9 mouse cellular contexts compared by ENCODE assay signal in the genomic region with DNA sequence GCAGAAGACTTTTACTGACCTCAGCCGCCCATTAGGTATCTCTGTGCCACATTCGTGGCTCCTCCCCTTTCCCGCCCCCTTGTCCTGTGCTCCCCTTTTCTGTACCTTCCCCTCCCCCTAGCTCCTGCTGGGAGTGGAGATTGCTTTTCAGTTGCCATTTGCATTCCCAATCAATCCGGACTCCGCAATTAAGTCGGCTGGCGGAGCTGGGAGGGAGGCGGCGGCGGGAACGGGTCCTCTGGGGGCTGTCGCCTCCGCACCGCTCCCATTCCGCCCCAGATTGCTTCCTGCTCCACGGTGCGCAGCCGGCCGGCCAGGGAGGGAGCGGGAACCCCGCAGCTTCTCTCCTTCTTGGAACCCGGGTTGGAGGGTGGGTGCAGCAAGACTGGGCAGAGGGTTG. TPM values are rescaled to one million over a fixed set of nuclear protein-coding genes. Genes with fewer than 3 reads are reported as not detected.
DNase-seq lines count a peak whose midpoint lies in the region; ATAC-seq and TF ChIP-seq lines count a peak whose summit lies in the region.
"Had no signal": no experiment of that assay in that cellular context is flagged by ENCODE, and none has a peak within 500 bp of the region (broad histone marks: within the 10 kb centered on the region; RNA-seq: fewer than 3 reads in every experiment).

No protein-coding gene starts in this region.

- H3K9me3 ChIP-seq in ES-Bruce4 (replicated peaks; ENCODE audit: control insufficient read depth, insufficient read depth, low read length, poor library complexity, severe bottlenecking): no peaks in the 10 kb centered on the region
- no peaks in the 10 kb centered on the region for H3K9me3 ChIP-seq in hindbrain, embryonic 16.5 days (ENCODE audit: control insufficient read depth, low read length)
- H3K9me3 ChIP-seq in liver, embryonic 13.5 days (replicated peaks): no peaks in the 10 kb centered on the region

- 0 out of 2 replicates have a peak, but pooled peaks have one; percentile 16 for ATAC-seq in hindbrain, embryonic 16.5 days
- ATAC-seq in liver, embryonic 13.5 days (ENCODE audit: low read depth): no peak

- DNase-seq in brain, adult 2 months (ENCODE audit: low read depth, low spot score): peak; percentile 61
- DNase-seq in liver, embryonic 13.5 days: no peak
- DNase-seq in spleen, adult 18-20 months: no peak
- DNase-seq in ovary, postnatal 10 days (ENCODE audit: low spot score): no peak
- no peak for DNase-seq in cerebellum, adult 11 months
- no peak for DNase-seq in urinary bladder, postnatal 25 days (ENCODE audit: low spot score)
- DNase-seq: thymus, postnatal 14 days had no signal

- no peak for TF ChIP-seq EP300 in ES-Bruce4 (IDR thresholded peaks at IDR 0.05; ENCODE audit: insufficient read depth, low read depth, low read length)

- H3K9ac ChIP-seq in ES-Bruce4 (ENCODE audit: low read depth, poor library complexity, severe bottlenecking): peak overlapping the region; percentile 45
- peak overlapping the region; percentile 41 for H3K9ac ChIP-seq in hindbrain, embryonic 16.5 days (ENCODE audit: low read depth, low read length)
- H3K9ac ChIP-seq in liver, embryonic 13.5 days: peak overlapping the region; percentile 26; the same call in 1 of the 2 replicates

- peaks cover 11% of the 10 kb centered on the region for H3K4me1 ChIP-seq in ES-Bruce4 (ENCODE audit: control insufficient read depth, insufficient read depth, low read length)
- peaks cover 25% of the 10 kb centered on the region for H3K4me1 ChIP-seq in hindbrain, embryonic 16.5 days (ENCODE audit: control insufficient read depth, insufficient read depth, low read depth, low read length)
- H3K4me1 ChIP-seq in liver, embryonic 13.5 days (replicated peaks): peaks cover 33% of the 10 kb centered on the region

- peak overlapping the region; percentile 35 for H3K4me3 ChIP-seq in ES-Bruce4 (ENCODE audit: low read depth, low read length)
- no peak overlapping the region for H3K4me3 ChIP-seq in hindbrain, embryonic 16.5 days (ENCODE audit: low read length)
- H3K4me3 ChIP-seq in liver, embryonic 13.5 days (replicated peaks): peak overlapping the region; percentile 35

- 14% methylated on average over 22 of the region's 22 CpGs for WGBS in hindbrain, embryonic 16.5 days
- 82% methylated on average over 22 of the region's 22 CpGs for WGBS in liver, embryonic 13.5 days (ENCODE audit: insufficient replicate concordance)

- no peaks in the 10 kb centered on the region for H3K36me3 ChIP-seq in ES-Bruce4 (ENCODE audit: control insufficient read depth, insufficient read depth, low read length, poor library complexity, severe bottlenecking)
- peaks cover 43% of the 10 kb centered on the region for H3K36me3 ChIP-seq in hindbrain, embryonic 16.5 days (ENCODE audit: control insufficient read depth, insufficient read depth, low read length)
- peaks cover 78% of the 10 kb centered on the region for H3K36me3 ChIP-seq in liver, embryonic 13.5 days

- peak overlapping the region; percentile 35 for H3K4me2 ChIP-seq in hindbrain, embryonic 16.5 days (ENCODE audit: low read length)
- peak overlapping the region; percentile 53 for H3K4me2 ChIP-seq in liver, embryonic 13.5 days

- no peak overlapping the region for H3K27ac ChIP-seq in ES-Bruce4 (ENCODE audit: insufficient read depth, low read length)
- H3K27ac ChIP-seq in hindbrain, embryonic 16.5 days (ENCODE audit: low read depth, low read length): peak overlapping the region; percentile 59; the same call in 1 of the 2 replicates
- H3K27ac ChIP-seq in liver, embryonic 13.5 days: peak overlapping the region; percentile 39; the same call in 1 of the 2 replicates

- H3K27me3 ChIP-seq in ES-Bruce4 (ENCODE audit: control insufficient read depth, insufficient read depth, low read length, poor library complexity, severe bottlenecking): no peaks in the 10 kb centered on the region
- no peaks in the 10 kb centered on the region for H3K27me3 ChIP-seq in hindbrain, embryonic 16.5 days (replicated peaks; ENCODE audit: control insufficient read depth, insufficient read depth, low read length)
- H3K27me3 ChIP-seq in liver, embryonic 13.5 days: no peaks in the 10 kb centered on the region

- peak; percentile 0 for TF ChIP-seq CTCF in ES-Bruce4 (IDR thresholded peaks at IDR 0.05; ENCODE audit: low read depth, low read length)

- no peak for TF ChIP-seq POLR2A in ES-Bruce4 (IDR thresholded peaks at IDR 0.05; ENCODE audit: insufficient read depth, low read length)

RNA-seq across cellular contexts. Expression of a gene that starts 33.0 kb away (rescaled TPM):
- polyA plus RNA-seq in ES-Bruce4 (2011; ENCODE audit: insufficient read depth, insufficient read length, low read depth, missing spikeins): 76.8 and 79.9 TPM in 2 replicates
- 46.4 and 47.7 TPM in 2 replicates for polyA plus RNA-seq in hindbrain, embryonic 16.5 days (2015; fragmentation: Nextera tagmentation; extraction: Ambion mirVana)
- 9.0 and 10.3 TPM in 2 replicates for polyA plus RNA-seq in liver, embryonic 13.5 days (2015; fragmentation: Nextera tagmentation; extraction: Ambion mirVana)

RNA-seq across cellular contexts. Expression of a gene that starts 37.3 kb away (rescaled TPM):
- polyA plus RNA-seq in ES-Bruce4 (2011; ENCODE audit: insufficient read depth, insufficient read length, low read depth, missing spikeins): 4.8 and 7.7 TPM in 2 replicates
- 61.7 and 63.1 TPM in 2 replicates for polyA plus RNA-seq in hindbrain, embryonic 16.5 days (2015; fragmentation: Nextera tagmentation; extraction: Ambion mirVana)
- polyA plus RNA-seq in liver, embryonic 13.5 days (2015; fragmentation: Nextera tagmentation; extraction: Ambion mirVana): 5.8 and 7.3 TPM in 2 replicates

RNA-seq across cellular contexts. Expression of a gene that starts 39.9 kb away (rescaled TPM):
- polyA plus RNA-seq in ES-Bruce4 (2011; ENCODE audit: insufficient read depth, insufficient read length, low read depth, missing spikeins): 51.6 and 59.8 TPM in 2 replicates
- 106 and 107 TPM in 2 replicates for polyA plus RNA-seq in hindbrain, embryonic 16.5 days (2015; fragmentation: Nextera tagmentation; extraction: Ambion mirVana)
- 56.0 and 59.0 TPM in 2 replicates for polyA plus RNA-seq in liver, embryonic 13.5 days (2015; fragmentation: Nextera tagmentation; extraction: Ambion mirVana)

RNA-seq across cellular contexts. Expression of a gene that starts 42.0 kb away (rescaled TPM):
- polyA plus RNA-seq in ES-Bruce4 (2011; ENCODE audit: insufficient read depth, insufficient read length, low read depth, missing spikeins): 0.20 TPM in 1 of 2 replicates, not detected in the other
- polyA plus RNA-seq in hindbrain, embryonic 16.5 days (2015; fragmentation: Nextera tagmentation; extraction: Ambion mirVana): 2.3 and 3.0 TPM in 2 replicates
- 0.02 TPM in 1 of 2 replicates, not detected in the other for polyA plus RNA-seq in liver, embryonic 13.5 days (2015; fragmentation: Nextera tagmentation; extraction: Ambion mirVana)

RNA-seq across cellular contexts. Expression of a gene that starts 55.8 kb away (rescaled TPM):
- not detected in 2 replicates for polyA plus RNA-seq in ES-Bruce4 (2011; ENCODE audit: insufficient read depth, insufficient read length, low read depth, missing spikeins)
- polyA plus RNA-seq in hindbrain, embryonic 16.5 days (2015; fragmentation: Nextera tagmentation; extraction: Ambion mirVana): 0.18 and 0.21 TPM in 2 replicates
- polyA plus RNA-seq in liver, embryonic 13.5 days (2015; fragmentation: Nextera tagmentation; extraction: Ambion mirVana): 0.10 and 0.15 TPM in 2 replicates
